Mouse (Mus musculus) embryonic fibroblast, embryonic 13.5 days (primary cell): ENCODE measurements at regions not wholly inside any gene's neighbourhood (a gene's known extent, or its start where the extent isn't known, plus 50 kb on each side); places are given as distances from the start of the nearest gene placed in this dataset.

ENCODE experiments used
- H3K27ac ChIP-seq: 2 replicates; pipeline ENCODE4 v1.5.1; 2012; ENCODE audit warnings: low read length, control low read depth, inconsistent platforms; ENCODE audit not compliant: insufficient read depth
- H3K4me1 ChIP-seq: 2 replicates; pipeline ENCODE4 v1.6.1; 2011; ENCODE audit warnings: low read length; ENCODE audit not compliant: control insufficient read depth, insufficient read depth
- H3K4me3 ChIP-seq: 2 replicates; pipeline ENCODE4 v1.5.1; 2011; ENCODE audit warnings: mild to moderate bottlenecking, control low read depth, low read length; ENCODE audit not compliant: insufficient read depth
- CTCF ChIP-seq: IDR thresholded peaks from 2 replicates; pipeline ENCODE4 v1.5.1; 2011; ENCODE audit warnings: mild to moderate bottlenecking, control low read depth, low read length, moderate library complexity, borderline replicate concordance; ENCODE audit not compliant: insufficient read depth
- POLR2A ChIP-seq: IDR thresholded peaks from 2 replicates; pipeline ENCODE4 v1.6.1; 2011; ENCODE audit warnings: low read depth, mild to moderate bottlenecking, control low read depth, low read length, moderate library complexity

GRCm38 (mm10) chr12:15320697-15321449 lies 495.8 kb downstream of the Trib2 start:
- H3K4me1 ChIP-seq = no peaks in the 10 kb centered on the region
- H3K4me3 ChIP-seq = no peak overlapping the region
- no peak overlapping the region for H3K27ac ChIP-seq
- TF ChIP-seq CTCF (no peak), POLR2A (no peak)

- no peaks in the 10 kb centered on the region for H3K4me1 ChIP-seq
- H3K27ac ChIP-seq = no peak overlapping the region
- TF ChIP-seq POLR2A (no peak), CTCF (no peak)
- no peak overlapping the region for H3K4me3 ChIP-seq
Measured at GRCm38 (mm10) chr12:15319647-15320046, 497.1 kb downstream of the Trib2 start.

GRCm38 (mm10) chr12:15294898-15295297 lies 521.8 kb downstream of the Trib2 start:
- Histone ChIP-seq H3K27ac (no peak overlapping the region), H3K4me1 (no peaks in the 10 kb centered on the region), H3K4me3 (no peak overlapping the region)
- no peak for TF ChIP-seq POLR2A
- TF ChIP-seq CTCF = no peak

GRCm38 (mm10) chr12:15262165-15262564 lies 554.6 kb downstream of the Trib2 start:
- TF ChIP-seq POLR2A = no peak
- no peaks in the 10 kb centered on the region for H3K4me1 ChIP-seq
- no peak overlapping the region for H3K27ac ChIP-seq
- H3K4me3 ChIP-seq = no peak overlapping the region

GRCm38 (mm10) chr12:15261604-15262003 lies 555.1 kb downstream of the Trib2 start:
- H3K27ac ChIP-seq = no peak overlapping the region
- no peaks in the 10 kb centered on the region for H3K4me1 ChIP-seq
- no peak overlapping the region for H3K4me3 ChIP-seq
- no peak for TF ChIP-seq POLR2A
- TF ChIP-seq CTCF = no peak

- H3K27ac ChIP-seq = no peak overlapping the region
- no peak overlapping the region for H3K4me3 ChIP-seq
- TF ChIP-seq CTCF (no peak), POLR2A (no peak)
- H3K4me1 ChIP-seq = no peaks in the 10 kb centered on the region
Measured at GRCm38 (mm10) chr12:15260907-15261415, 555.8 kb downstream of the Trib2 start.

GRCm38 (mm10) chr12:15244966-15245365 lies 571.8 kb downstream of the Trib2 start:
- TF ChIP-seq POLR2A (no peak), CTCF (no peak)
- H3K4me3 ChIP-seq = no peak overlapping the region
- no peaks in the 10 kb centered on the region for H3K4me1 ChIP-seq
- H3K27ac ChIP-seq = no peak overlapping the region

- TF ChIP-seq CTCF = no peak
- TF ChIP-seq POLR2A = no peak
- no peaks in the 10 kb centered on the region for H3K4me1 ChIP-seq
- no peak overlapping the region for H3K27ac ChIP-seq
- no peak overlapping the region for H3K4me3 ChIP-seq
Measured at GRCm38 (mm10) chr12:15222497-15223170, 594.1 kb downstream of the Trib2 start.

GRCm38 (mm10) chr12:15218504-15218903 lies 598.2 kb downstream of the Trib2 start:
- Histone ChIP-seq H3K27ac (no peak overlapping the region), H3K4me1 (no peaks in the 10 kb centered on the region), H3K4me3 (no peak overlapping the region)
- TF ChIP-seq CTCF = no peak
- TF ChIP-seq POLR2A = no peak

GRCm38 (mm10) chr12:15216180-15216579 lies 600.5 kb downstream of the Trib2 start:
- Histone ChIP-seq H3K4me3 (no peak overlapping the region), H3K4me1 (no peaks in the 10 kb centered on the region), H3K27ac (no peak overlapping the region)
- no peak for TF ChIP-seq CTCF
- no peak for TF ChIP-seq POLR2A
